Mouse (Mus musculus) layer of hippocampus, adult 18-20 months (tissue): ENCODE measurements around the gene Hist1h2bq. TPM values are rescaled to one million over a fixed set of nuclear protein-coding genes. Genes with fewer than 3 reads are reported as not detected.

ENCODE experiments used
- microRNA-seq, 2 experiments: library from miRNA; unstranded; fragments of <30 nt; microRNA quantifications; one replicate each; pipeline ENCODE4 v1.2.0; 2021
- total RNA-seq, 2 experiments: library from RNA; stranded (reverse); gene quantifications; 2 replicates each; pipeline ENCODE4 v1.2.3; 2021

The Hist1h2bq gene
- total RNA-seq, 2 experiments from 2014 or later, result 36.0 to 39.2 TPM

Small RNA genes within 50 kb of the gene (microRNA-seq; reads per million reads assigned to microRNA genes)
- gene Gm19658 (0 reads per million in 2 experiments), gene Gm44346 (0 reads per million in 2 experiments), gene Gm44466 (0 reads per million in 2 experiments)

Other genes with a start within 250 kb of the Hist1h2bq start
- not detected for gene Olfr1364, start 228.4 kb downstream of the Hist1h2bq start, total RNA-seq
- gene Olfr1362, start 196.2 kb downstream of the Hist1h2bq start, total RNA-seq, result not detected
- not detected for gene Olfr11, start 167.7 kb downstream of the Hist1h2bq start, total RNA-seq
- not detected for gene Olfr1361, start 146.8 kb downstream of the Hist1h2bq start, total RNA-seq
- gene Olfr1360, start 132.8 kb downstream of the Hist1h2bq start, total RNA-seq, result not detected
- not detected for gene Olfr1359, start 112.1 kb downstream of the Hist1h2bq start, total RNA-seq
- gene Hist1h2bl, start 94.1 kb downstream of the Hist1h2bq start, total RNA-seq, result 10 to 100 TPM; 27.6 to 36.7 TPM
- 10 to 100 TPM in 1 of 2 experiments, 1 to 10 TPM in 1; 8.2 to 48.5 TPM for gene Hist1h2ai, start 93.8 kb downstream of the Hist1h2bq start, total RNA-seq
- gene Hist1h3h, start 92.5 kb downstream of the Hist1h2bq start, total RNA-seq, result 10 to 100 TPM; 48.4 to 55.7 TPM
- 1 to 10 TPM; 2.9 to 3.3 TPM for gene Hist1h2bm, start 88.2 kb downstream of the Hist1h2bq start, total RNA-seq
- gene Hist1h4j, start 75.1 kb downstream of the Hist1h2bq start, total RNA-seq, result 10 to 100 TPM; 14.8 to 23.1 TPM
- gene Hist1h4k, start 59.7 kb downstream of the Hist1h2bq start, total RNA-seq, result 100 to 1,000 TPM; 282 to 318 TPM
- gene Hist1h2ak, start 56.4 kb downstream of the Hist1h2bq start, total RNA-seq, result 10 to 100 TPM; 11.8 to 15.2 TPM
- 1 to 10 TPM; 2.7 to 6.6 TPM for gene Hist1h2bn, start 56.1 kb downstream of the Hist1h2bq start, total RNA-seq
- gene Hist1h1b, start 29.6 kb downstream of the Hist1h2bq start, total RNA-seq, result 1 to 10 TPM; 4.4 to 4.9 TPM
- 10 to 100 TPM; 45.5 to 56.3 TPM for gene Hist1h3i, start 26.8 kb downstream of the Hist1h2bq start, total RNA-seq
- gene Hist1h2an, start 23.0 kb downstream of the Hist1h2bq start, total RNA-seq, result not detected
- gene Hist1h2bp, start 22.7 kb downstream of the Hist1h2bq start, total RNA-seq, result 1 to 10 TPM; 4.7 to 5.9 TPM
- gene Hist1h2ao, start 268 bp upstream of the Hist1h2bq start, total RNA-seq, result 10 to 100 TPM; 10.7 to 27.7 TPM
- 100 to 1,000 TPM; 262 to 266 TPM for gene Hist1h4m, start 1.5 kb upstream of the Hist1h2bq start, total RNA-seq
- 10 to 100 TPM; 39.3 to 58.5 TPM for gene Hist1h4n, start 22.0 kb upstream of the Hist1h2bq start, total RNA-seq
- 10 to 100 TPM in 1 of 2 experiments, not detected in 1; 24.8 TPM for gene Hist1h2ap, start 23.3 kb upstream of the Hist1h2bq start, total RNA-seq
- 10 to 100 TPM; 36.0 to 38.4 TPM for gene Hist1h2br, start 23.5 kb upstream of the Hist1h2bq start, total RNA-seq
- 1 to 10 TPM; 2.5 to 2.9 TPM for gene Zfp184, start 134.9 kb upstream of the Hist1h2bq start, total RNA-seq
- under 1 TPM in 1 of 2 experiments, not detected in 1; 0.12 TPM for gene Pom121l2, start 171.0 kb upstream of the Hist1h2bq start, total RNA-seq
- gene Prss16, start 199.5 kb upstream of the Hist1h2bq start, total RNA-seq, result 1 to 10 TPM in 1 of 2 experiments, under 1 TPM in 1; 0.58 to 1.3 TPM
- 10 to 100 TPM in 1 of 2 experiments, 1 to 10 TPM in 1; 4.9 to 45.9 TPM for gene Hist1h2ah, start 225.4 kb upstream of the Hist1h2bq start, total RNA-seq
- gene Hist1h2bk, start 225.7 kb upstream of the Hist1h2bq start, total RNA-seq, result 10 to 100 TPM; 11.4 to 16.1 TPM
- gene Hist1h4i, start 231.2 kb upstream of the Hist1h2bq start, total RNA-seq, result 10 to 100 TPM; 65.4 to 84.2 TPM
- gene Hist1h2ag, start 232.7 kb upstream of the Hist1h2bq start, total RNA-seq, result 10 to 100 TPM in 1 of 2 experiments, 1 to 10 TPM in 1; 7.8 to 10.3 TPM
- gene Hist1h2bj, start 233.0 kb upstream of the Hist1h2bq start, total RNA-seq, result 10 to 100 TPM in 1 of 2 experiments, 1 to 10 TPM in 1; 8.3 to 13.2 TPM